Mouse (Mus musculus): ENCODE measurements around the gene Slc16a5.

DNA sequence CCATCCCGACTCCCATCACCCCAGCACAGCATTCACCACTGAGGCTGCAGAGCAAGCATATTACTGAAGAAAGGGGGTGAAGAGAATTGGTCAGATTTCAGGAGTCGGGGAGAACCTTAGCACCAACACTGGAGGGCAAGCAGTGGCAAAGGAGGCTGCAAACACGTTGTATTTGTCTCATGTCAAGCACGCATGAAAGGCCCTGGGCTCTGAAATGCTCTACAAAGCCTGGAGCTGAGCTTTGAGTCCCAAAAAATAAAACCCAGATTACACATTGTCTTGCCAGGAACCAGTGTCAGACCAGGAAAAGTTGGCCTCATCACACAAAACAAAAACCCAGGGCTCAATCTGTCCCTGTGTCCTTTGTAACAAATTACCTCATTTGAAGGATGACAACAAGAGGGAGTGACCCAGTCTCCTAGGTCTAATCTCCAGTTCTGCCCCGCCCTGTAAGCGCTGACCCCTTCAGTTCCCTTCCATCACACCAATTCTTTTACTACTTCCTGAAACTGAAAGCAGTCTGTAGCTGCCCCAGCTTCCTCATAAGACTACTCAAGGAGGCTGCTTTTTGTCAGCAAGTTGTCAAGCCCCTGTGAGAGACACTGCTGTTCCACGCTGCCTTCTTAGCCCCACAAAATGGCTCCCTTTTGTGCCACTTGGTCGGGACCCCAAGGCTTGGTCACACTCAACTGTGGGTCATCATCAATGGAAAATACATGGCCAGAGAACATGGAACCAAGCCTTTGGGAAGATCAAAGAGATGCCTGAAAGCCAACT is 50.3 kb downstream of the Slc16a5 start:
- TF ChIP-seq POLR2A (IDR thresholded peaks at IDR 0.05; ENCODE audit: insufficient read length, low read depth), result no peak
- no peak for TF ChIP-seq TCF12 (IDR thresholded peaks at IDR 0.05; ENCODE audit: insufficient read depth, poor library complexity, severe bottlenecking)
- no peak for TF ChIP-seq E2F4 (IDR thresholded peaks at IDR 0.05; ENCODE audit: insufficient read depth)
- no peak for TF ChIP-seq REST (IDR thresholded peaks at IDR 0.05; ENCODE audit: insufficient read depth, insufficient read length)

Data from myocyte (in vitro differentiated cells).